13 mouse cellular contexts compared by ENCODE assay signal in genomic region chr4:128755064-128755463, GRCm38 (mm10). TPM values are rescaled to one million over a fixed set of nuclear protein-coding genes. Genes with fewer than 3 reads are reported as not detected.
DNase-seq lines count a peak whose midpoint lies in the region; ATAC-seq lines count a peak whose summit lies in the region.
"Had no signal": no experiment of that assay in that cellular context is flagged by ENCODE, and none has a peak within 500 bp of the region (broad histone marks: within the 10 kb centered on the region; RNA-seq: fewer than 3 reads in every experiment).

TSS of gene A3galt2 (plus strand) at chr4:128755364.

- no peak within 1 kb of the TSS for H3K4me3 ChIP-seq in embryonic facial prominence, embryonic 11.5 days (ENCODE audit: low read depth, low read length)
- H3K4me3 ChIP-seq in forebrain, embryonic 13.5 days, result no peak within 1 kb of the TSS
- no peak within 1 kb of the TSS for H3K4me3 ChIP-seq in hindbrain, embryonic 16.5 days (ENCODE audit: low read length)
- H3K4me3 ChIP-seq in midbrain, embryonic 14.5 days (replicated peaks; ENCODE audit: low read depth, low read length), result no peak within 1 kb of the TSS
- H3K4me3 ChIP-seq: heart, embryonic 12.5 days; liver, embryonic 13.5 days had no signal

- H3K4me1 ChIP-seq in embryonic facial prominence, embryonic 11.5 days (ENCODE audit: control insufficient read depth, insufficient read depth, low read length), result no peaks in the 10 kb centered on the region; the same call in 1 of the 2 replicates
- 0 out of 2 replicates have a peak, but pooled peaks cover 4% of the 10 kb centered on the region for H3K4me1 ChIP-seq in forebrain, embryonic 13.5 days
- H3K4me1 ChIP-seq in hindbrain, embryonic 16.5 days (ENCODE audit: control insufficient read depth, insufficient read depth, low read depth, low read length), result no peaks in the 10 kb centered on the region
- no peaks in the 10 kb centered on the region for H3K4me1 ChIP-seq in midbrain, embryonic 14.5 days (ENCODE audit: control insufficient read depth, insufficient read depth, low read length)

- no peak within 1 kb of the TSS for H3K9ac ChIP-seq in embryonic facial prominence, embryonic 11.5 days (replicated peaks; ENCODE audit: low read length)
- H3K9ac ChIP-seq in forebrain, embryonic 13.5 days, result peak within 1 kb of the TSS; percentile 19; the same call in 1 of the 2 replicates
- H3K9ac ChIP-seq in hindbrain, embryonic 16.5 days (ENCODE audit: low read depth, low read length), result no peak within 1 kb of the TSS; the same call in 1 of the 2 replicates
- H3K9ac ChIP-seq in midbrain, embryonic 14.5 days (replicated peaks; ENCODE audit: low read length), result no peak within 1 kb of the TSS
- H3K9ac ChIP-seq: heart, embryonic 12.5 days; liver, embryonic 13.5 days had no signal

- H3K9me3 ChIP-seq in embryonic facial prominence, embryonic 11.5 days (replicated peaks; ENCODE audit: control insufficient read depth, low read length), result no peaks in the 10 kb centered on the region
- no peaks in the 10 kb centered on the region for H3K9me3 ChIP-seq in forebrain, embryonic 13.5 days (replicated peaks)
- no peaks in the 10 kb centered on the region for H3K9me3 ChIP-seq in hindbrain, embryonic 16.5 days (ENCODE audit: control insufficient read depth, low read length)
- H3K9me3 ChIP-seq in midbrain, embryonic 14.5 days (ENCODE audit: control insufficient read depth, low read length), result no peaks in the 10 kb centered on the region
- H3K9me3 ChIP-seq: heart, embryonic 12.5 days; liver, embryonic 13.5 days had no signal

- H3K36me3 ChIP-seq in embryonic facial prominence, embryonic 11.5 days (replicated peaks; ENCODE audit: control insufficient read depth, insufficient read depth, low read depth, low read length), result peaks cover 16% of the 10 kb centered on the region
- peaks cover 57% of the 10 kb centered on the region for H3K36me3 ChIP-seq in forebrain, embryonic 13.5 days (ENCODE audit: poor library complexity, severe bottlenecking)
- H3K36me3 ChIP-seq in hindbrain, embryonic 16.5 days (ENCODE audit: control insufficient read depth, insufficient read depth, low read length), result peaks cover 31% of the 10 kb centered on the region
- H3K36me3 ChIP-seq in midbrain, embryonic 14.5 days (ENCODE audit: control insufficient read depth, insufficient read depth, low read length), result peaks cover 51% of the 10 kb centered on the region

- WGBS in embryonic facial prominence, embryonic 11.5 days, result 81% methylated on average over 3 of the region's 3 CpGs
- WGBS in forebrain, embryonic 13.5 days, result 76% methylated on average over 3 of the region's 3 CpGs
- 70% methylated on average over 3 of the region's 3 CpGs for WGBS in hindbrain, embryonic 16.5 days
- WGBS in midbrain, embryonic 14.5 days, result 74% methylated on average over 3 of the region's 3 CpGs

- no peak for DNase-seq in embryonic facial prominence, embryonic 11.5 days (ENCODE audit: low spot score)
- DNase-seq in midbrain, embryonic 14.5 days, result no peak
- DNase-seq in spleen, adult 18-20 months, result no peak
- DNase-seq in MN1 (ENCODE audit: low spot score), result no peak
- DNase-seq in spleen, postnatal 4 days (ENCODE audit: low spot score in 2 of 2), result no peak
- DNase-seq: cerebellum, adult 9-10 months; embryo, embryonic 11 days; gastrocnemius, postnatal 25 days; liver, embryonic 13.5 days; thymus, adult 2 months had no signal

- 0 out of 2 replicates have a peak, but pooled peaks have one; percentile 27 for ATAC-seq in embryonic facial prominence, embryonic 11.5 days (replicated peaks; ENCODE audit: insufficient number of reproducible peaks, low FRiP score, low TSS enrichment, low read depth)
- ATAC-seq in forebrain, embryonic 13.5 days, result 0 out of 2 replicates have a peak, but pooled peaks have one; percentile 17
- no peak for ATAC-seq in hindbrain, embryonic 16.5 days
- no peak for ATAC-seq in midbrain, embryonic 14.5 days (ENCODE audit: low FRiP score, low TSS enrichment)

- H3K27me3 ChIP-seq in embryonic facial prominence, embryonic 11.5 days (ENCODE audit: control insufficient read depth, insufficient read depth, low read length), result no peaks in the 10 kb centered on the region
- no peaks in the 10 kb centered on the region for H3K27me3 ChIP-seq in forebrain, embryonic 13.5 days
- H3K27me3 ChIP-seq in hindbrain, embryonic 16.5 days (replicated peaks; ENCODE audit: control insufficient read depth, insufficient read depth, low read length), result no peaks in the 10 kb centered on the region
- no peaks in the 10 kb centered on the region for H3K27me3 ChIP-seq in midbrain, embryonic 14.5 days (ENCODE audit: control insufficient read depth, insufficient read depth, low read length)
- H3K27me3 ChIP-seq: heart, embryonic 12.5 days; liver, embryonic 13.5 days had no signal

- no peak within 1 kb of the TSS for H3K27ac ChIP-seq in embryonic facial prominence, embryonic 11.5 days (replicated peaks; ENCODE audit: low read depth, low read length)
- H3K27ac ChIP-seq in forebrain, embryonic 13.5 days, result peak within 1 kb of the TSS; percentile 68
- H3K27ac ChIP-seq in hindbrain, embryonic 16.5 days (ENCODE audit: low read depth, low read length), result peak within 1 kb of the TSS; percentile 34; the same call in 1 of the 2 replicates
- peak within 1 kb of the TSS; percentile 53 for H3K27ac ChIP-seq in midbrain, embryonic 14.5 days (replicated peaks; ENCODE audit: low read depth, low read length)
- H3K27ac ChIP-seq: liver, embryonic 13.5 days had no signal

- no peak within 1 kb of the TSS for H3K4me2 ChIP-seq in embryonic facial prominence, embryonic 11.5 days (ENCODE audit: low read depth, low read length)
- H3K4me2 ChIP-seq in forebrain, embryonic 13.5 days, result no peak within 1 kb of the TSS
- no peak within 1 kb of the TSS for H3K4me2 ChIP-seq in hindbrain, embryonic 16.5 days (ENCODE audit: low read length)
- no peak within 1 kb of the TSS for H3K4me2 ChIP-seq in midbrain, embryonic 14.5 days (ENCODE audit: low read length)
- H3K4me2 ChIP-seq: heart, embryonic 12.5 days; liver, embryonic 13.5 days had no signal

RNA-seq across cellular contexts. Expression of gene A3galt2, which starts in this region (rescaled TPM):
- 0.11 and 0.18 TPM in 2 replicates for polyA plus RNA-seq in embryonic facial prominence, embryonic 11.5 days (2014; fragmentation: Nextera tagmentation; extraction: Ambion mirVana)
- polyA plus RNA-seq in forebrain, embryonic 13.5 days (2015; fragmentation: Nextera tagmentation; extraction: Ambion mirVana), result 0.67 and 0.88 TPM in 2 replicates
- 0.23 and 0.36 TPM in 2 replicates for polyA plus RNA-seq in hindbrain, embryonic 16.5 days (2015; fragmentation: Nextera tagmentation; extraction: Ambion mirVana)
- 0.47 and 0.74 TPM in 2 replicates for polyA plus RNA-seq in midbrain, embryonic 14.5 days (2014; fragmentation: Nextera tagmentation; extraction: Ambion mirVana)
- polyA plus RNA-seq: liver, embryonic 13.5 days had no signal

Comparison
In these comparisons a context has a peak if more than half of its experiments do, and no peak if none do; other contexts are left out.
1. Peak in ATAC-seq in embryonic facial prominence, embryonic 11.5 days; RNA of the gene not detected or under 1 TPM.
2. Peak in ATAC-seq, H3K27ac ChIP-seq and H3K9ac ChIP-seq in forebrain, embryonic 13.5 days; RNA of the gene not detected or under 1 TPM.